Mouse (Mus musculus) monocyte, adult 5-6 weeks (primary cell): ENCODE data around the gene Cers4. TPM values are rescaled to one million over a fixed set of nuclear protein-coding genes. Genes with fewer than 3 reads are reported as not detected.

Source experiments
- total RNA-seq: library from RNA; stranded (forward); fragments of 200-1000, 200-491, 200-594 nt; gene quantifications from 3 replicates; pipeline ENCODE4 v1.2.3, GENCODE M21; 2017

The Cers4 gene
- total RNA-seq, 1 experiment from 2014 or later, result 10.2 TPM

Other genes with a start within 250 kb of the Cers4 start
- gene Tgfbr3l, start 244.8 kb upstream of the Cers4 start, total RNA-seq, result 0.95 to 1.8 TPM (median 0.97 TPM) in 3 replicates
- gene Snapc2, start 239.9 kb upstream of the Cers4 start, total RNA-seq, result 4.6 to 7.5 TPM (median 6.2 TPM) in 3 replicates
- 0.29 to 1.5 TPM in 2 of 3 replicates, not detected in the other for gene Ctxn1, start 233.8 kb upstream of the Cers4 start, total RNA-seq
- 55.0 to 89.8 TPM (median 63.5 TPM) in 3 replicates for gene Timm44, start 217.1 kb upstream of the Cers4 start, total RNA-seq
- 9.8 to 27.9 TPM (median 17.7 TPM) in 3 replicates for gene Ccl25, start 167.8 kb upstream of the Cers4 start, total RNA-seq
- 44.2 to 65.5 TPM (median 46.9 TPM) in 3 replicates for gene Elavl1, start 167.6 kb upstream of the Cers4 start, total RNA-seq
- gene Zfp958, start 120.1 kb downstream of the Cers4 start, total RNA-seq, result 16.5 to 25.6 TPM (median 20.1 TPM) in 3 replicates